Mouse (Mus musculus): Measurements from ENCODE around the gene Mdm2. TPM values are rescaled to one million over a fixed set of nuclear protein-coding genes. Genes with fewer than 3 reads are reported as not detected.

Mdm2 gene
- polyA plus RNA-seq, 1 experiment: 37.2 TPM

DNA sequence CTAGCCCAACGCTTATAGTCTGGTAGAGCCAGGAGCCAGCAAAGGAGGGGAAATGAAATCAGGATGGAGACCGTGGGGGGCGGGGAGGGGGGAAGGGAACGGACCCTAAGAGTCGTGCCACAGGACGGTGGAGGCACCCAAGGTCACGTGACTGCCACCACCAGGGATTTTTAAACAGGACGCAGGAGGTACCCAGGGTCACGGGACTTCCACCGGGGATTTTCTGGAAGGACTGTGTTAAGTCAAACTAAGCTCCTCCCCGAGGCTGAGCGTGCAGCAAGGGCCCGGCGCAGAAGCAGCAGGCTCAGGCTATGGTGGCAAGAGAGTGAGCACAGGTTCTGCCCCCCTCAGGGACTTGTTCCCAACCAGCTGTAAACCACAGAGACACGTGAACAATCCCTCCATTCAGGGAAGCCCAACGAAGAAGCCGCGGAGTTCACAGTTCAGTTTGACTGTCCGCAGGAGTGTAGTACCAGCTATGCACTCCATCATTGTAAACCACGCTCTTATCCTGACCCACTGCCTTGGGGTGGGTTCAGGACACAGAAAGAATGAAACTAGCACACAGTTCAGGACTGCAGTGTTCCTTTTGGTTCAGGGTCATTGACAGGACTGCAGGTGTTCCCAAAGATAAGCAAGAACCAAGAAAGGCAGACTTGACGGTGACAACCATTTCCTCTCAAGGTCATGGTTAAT, 70.5 kb downstream of the Mdm2 start:
- no peak overlapping the region for H3K4me3 ChIP-seq (ENCODE audit: extremely low read depth, insufficient read depth, insufficient read length)
- H3K4me1 ChIP-seq (ENCODE audit: control insufficient read depth, insufficient read depth, insufficient read length): peaks cover 7% of the 10 kb centered on the region; the same call in 1 of the 2 replicates
- WGBS: 19% methylated on average over 21 of the region's 21 CpGs
- H3K36me3 ChIP-seq (ENCODE audit: control insufficient read depth, insufficient read depth, low read length): no peaks in the 10 kb centered on the region
- TF ChIP-seq CTCF (IDR thresholded peaks at IDR 0.05; ENCODE audit: extremely low read depth, insufficient read depth, insufficient read length, insufficient replicate concordance): no peak
- TF ChIP-seq POLR2A (IDR thresholded peaks at IDR 0.05; ENCODE audit: low read depth, low read length): no peak
- H3K27ac ChIP-seq (ENCODE audit: insufficient read depth, low read length): no peak overlapping the region; the same call in 1 of the 2 replicates
- H3K27me3 ChIP-seq (ENCODE audit: control insufficient read depth, insufficient read depth, low read length): no peaks in the 10 kb centered on the region
- DNase-seq (ENCODE audit: low read depth in 1 of 2, low spot score in 2 of 2): peak in 1 of 2 experiments; percentile 28

DNA sequence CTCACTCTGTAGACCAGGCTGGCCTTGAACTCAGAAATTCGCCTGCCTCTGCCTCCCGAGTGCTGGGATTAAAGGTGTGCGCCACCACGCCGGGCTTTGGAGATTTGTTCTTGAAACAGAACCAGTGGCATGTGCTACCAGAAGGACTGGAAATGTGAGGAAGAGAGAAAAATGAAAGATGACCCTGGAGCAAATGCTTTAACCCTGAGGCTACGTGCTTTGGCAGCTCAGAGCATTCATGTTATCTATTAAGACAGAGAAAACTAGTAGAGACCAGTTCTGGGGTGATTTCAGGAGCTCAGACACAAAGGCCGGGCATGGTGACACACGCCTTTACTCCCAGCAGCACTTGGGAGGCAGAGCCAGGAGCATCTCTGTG, 71.3 kb downstream of the Mdm2 start:
- WGBS: 96% methylated on average over 8 of the region's 8 CpGs
- Histone ChIP-seq H3K4me1 (ENCODE audit: control insufficient read depth, insufficient read depth, insufficient read length) (peaks cover 7% of the 10 kb centered on the region; the same call in 1 of the 2 replicates), H3K36me3 (ENCODE audit: control insufficient read depth, insufficient read depth, low read length) (no peaks in the 10 kb centered on the region), H3K4me3 (ENCODE audit: extremely low read depth, insufficient read depth, insufficient read length) (no peak overlapping the region), H3K27me3 (ENCODE audit: control insufficient read depth, insufficient read depth, low read length) (no peaks in the 10 kb centered on the region), H3K27ac (ENCODE audit: insufficient read depth, low read length) (no peak overlapping the region)
- TF ChIP-seq POLR2A (IDR thresholded peaks at IDR 0.05; ENCODE audit: low read depth, low read length) (no peak), CTCF (IDR thresholded peaks at IDR 0.05; ENCODE audit: extremely low read depth, insufficient read depth, insufficient read length, insufficient replicate concordance) (no peak)
- DNase-seq (ENCODE audit: low read depth in 1 of 2, low spot score in 2 of 2): no peak

Other genes starting within 250 kb of the Mdm2 start
- gene Cpm, start 81.3 kb downstream of the Mdm2 start, polyA plus RNA-seq (2012; rRNA removed): 10.1 and 19.0 TPM in 2 replicates
- 5.6 and 7.4 TPM in 2 replicates for gene Slc35e3, start 35.6 kb upstream of the Mdm2 start, polyA plus RNA-seq (2012; rRNA removed)
- gene Nup107, start 81.9 kb upstream of the Mdm2 start, polyA plus RNA-seq (2012; rRNA removed): 5.8 and 6.0 TPM in 2 replicates
- gene Rap1b, start 135.3 kb upstream of the Mdm2 start, polyA plus RNA-seq (2012; rRNA removed): 50.1 and 58.6 TPM in 2 replicates